Mouse (Mus musculus): Measurements from ENCODE around the gene Gm36028.

GRCm38 (mm10) chr16:37813691-37814382 lies 47.1 kb downstream of the Gm36028 start:
- no peak for TF ChIP-seq CTCF (IDR thresholded peaks at IDR 0.05; ENCODE audit: borderline replicate concordance, extremely low read depth, insufficient read depth, insufficient read length)
- TF ChIP-seq POLR2A (IDR thresholded peaks at IDR 0.05; ENCODE audit: borderline replicate concordance, extremely low read depth, insufficient read depth, insufficient read length, poor library complexity, severe bottlenecking) = no peak
